Mouse (Mus musculus): Measurements from ENCODE around the gene Dtx2.
"Not testable (repeated sequence)": the region's sequence is repeated elsewhere in the genome, so short reads cannot be mapped to it uniquely, and the experiment has no call there.

Gene Dtx2

DNA sequence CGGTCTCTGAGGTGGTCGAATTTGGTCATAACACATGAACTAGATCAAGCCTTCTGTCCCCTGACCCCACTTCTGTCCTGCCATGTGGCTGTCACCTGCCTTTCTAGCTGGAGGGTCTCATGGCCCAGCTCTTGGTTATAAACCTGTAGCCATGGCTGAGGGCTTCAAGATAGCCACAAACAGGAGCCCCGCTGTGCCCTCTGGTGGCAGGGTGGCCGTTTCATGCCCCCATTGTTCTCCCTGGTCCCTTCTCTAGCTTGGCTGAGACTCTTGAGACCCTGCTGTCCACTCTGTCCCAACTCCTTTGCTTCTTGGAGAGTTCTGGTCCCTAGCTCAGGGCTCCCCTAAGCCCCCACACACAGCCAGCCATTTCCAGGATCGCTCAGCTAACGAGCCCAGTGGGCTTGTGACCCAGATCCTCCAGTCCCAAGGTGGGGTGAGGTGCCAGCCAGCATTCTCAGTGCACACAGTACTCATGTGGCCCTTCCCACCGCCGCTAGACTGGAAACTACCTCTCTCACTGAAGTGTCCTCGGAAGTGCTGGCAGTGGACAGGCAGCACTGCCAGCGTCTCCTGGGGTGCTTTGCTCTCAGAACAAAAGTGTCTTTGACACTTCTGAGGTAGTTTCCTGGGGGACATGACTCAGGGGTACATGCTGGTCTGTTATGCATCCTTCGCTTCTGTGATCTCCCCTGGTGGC is 33.2 kb downstream of the Dtx2 start:
- no peak for ATAC-seq (ENCODE audit: low TSS enrichment)

DNA sequence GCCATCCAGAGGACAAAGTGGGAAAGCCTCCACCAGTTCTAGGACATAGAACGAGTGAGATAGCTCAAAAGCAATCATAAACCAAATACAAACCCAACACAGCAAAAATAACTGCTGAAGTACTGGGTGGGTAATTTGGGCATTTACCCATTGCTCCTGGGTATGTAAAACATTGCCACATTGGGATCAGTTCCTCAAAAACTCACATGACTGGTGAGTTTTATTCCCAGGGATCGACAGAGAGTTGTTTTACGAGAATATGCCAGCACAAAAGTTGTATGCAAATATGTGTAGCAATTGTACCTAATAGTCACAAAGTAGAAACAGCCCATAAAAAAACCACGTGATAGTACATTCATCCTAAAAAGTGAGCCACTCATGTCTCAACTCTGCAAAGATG is 40.3 kb downstream of the Dtx2 start:
- ATAC-seq (ENCODE audit: low TSS enrichment), result no peak

DNA sequence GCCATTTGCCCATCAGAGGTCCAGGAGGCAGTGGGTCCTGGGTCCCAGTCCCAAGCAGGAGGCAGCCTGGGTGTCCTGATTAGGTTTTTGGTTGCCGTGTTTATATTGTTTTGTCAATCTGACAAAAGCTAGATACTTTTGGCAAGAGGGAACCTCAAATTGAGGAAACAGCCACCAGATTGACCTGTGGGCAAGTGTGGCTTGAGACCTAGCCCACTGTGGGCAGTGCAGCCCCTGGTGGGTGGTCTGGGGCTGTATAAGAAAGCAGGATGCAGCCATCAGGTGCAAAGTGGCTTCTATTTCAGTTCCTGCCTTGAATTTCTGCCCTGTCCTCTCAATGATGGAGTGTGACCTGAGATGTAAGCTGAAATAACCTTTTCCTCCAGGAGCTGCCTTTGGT is 40.7 kb downstream of the Dtx2 start:
- no peak for ATAC-seq (ENCODE audit: low TSS enrichment)

DNA sequence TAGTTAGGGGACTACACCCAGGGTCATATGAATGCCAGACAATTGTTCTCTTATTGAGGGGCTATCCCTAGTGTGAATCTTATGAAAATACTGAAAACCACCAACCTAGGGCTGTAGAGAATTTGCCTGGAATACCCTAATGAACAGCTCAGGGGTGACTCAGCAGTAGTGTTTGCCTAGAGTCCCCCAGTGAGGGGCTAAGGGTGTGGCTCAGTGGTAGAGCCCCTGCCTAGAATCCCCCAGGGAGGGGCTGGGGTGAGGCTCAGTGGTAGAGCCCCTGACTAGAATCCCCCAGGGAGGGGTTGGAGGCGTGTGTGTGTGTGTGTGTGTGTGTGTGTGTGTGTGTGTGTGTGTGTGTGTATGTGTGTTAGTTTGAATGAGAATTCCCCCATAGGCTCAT is 42.1 kb downstream of the Dtx2 start:
- ATAC-seq (ENCODE audit: low TSS enrichment), result no peak

DNA sequence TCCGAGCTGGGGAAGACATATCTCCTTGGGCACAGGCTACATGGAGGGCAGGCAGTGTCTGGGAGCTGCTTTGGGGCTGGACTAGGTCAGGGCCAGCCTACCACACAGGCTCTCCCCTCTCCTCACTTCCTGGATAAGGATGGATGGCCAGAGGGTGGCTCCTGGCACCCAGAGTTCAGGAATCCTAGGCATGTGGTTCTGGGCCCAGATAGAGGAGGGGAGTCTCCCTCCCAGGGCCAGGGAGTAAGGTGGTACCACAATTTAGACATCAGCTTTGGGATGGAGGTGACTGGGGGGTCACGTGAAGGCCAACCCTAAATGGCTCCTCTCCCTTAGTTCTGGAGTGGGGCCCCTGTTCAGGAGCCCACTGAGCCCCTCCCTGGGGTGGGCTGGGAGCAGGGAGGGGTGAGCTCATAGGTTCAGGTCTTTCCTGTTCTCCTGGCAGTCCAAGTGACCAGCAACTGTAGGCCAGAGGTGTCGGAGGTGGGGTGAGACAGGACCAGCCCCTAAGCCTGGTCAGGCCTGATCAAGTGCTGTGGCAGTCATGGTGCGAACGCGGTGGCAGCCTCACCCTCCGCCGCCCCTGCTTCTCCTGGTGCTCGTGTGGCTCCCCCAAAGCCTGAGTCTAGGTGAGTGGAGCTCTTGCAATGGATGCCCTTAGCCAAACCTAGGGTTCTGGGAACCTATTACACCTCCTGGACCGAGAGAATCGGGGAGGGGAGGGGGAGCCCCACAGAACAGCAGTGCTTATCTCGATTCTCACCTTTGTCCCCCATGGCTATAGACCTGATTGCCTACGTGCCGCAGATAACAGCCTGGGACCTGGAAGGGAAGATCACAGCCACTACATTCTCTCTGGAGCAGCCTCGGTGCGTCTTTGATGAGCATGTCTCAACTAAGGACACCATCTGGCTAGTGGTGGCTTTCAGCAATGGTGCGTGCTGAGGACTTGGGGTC is 43.9 kb downstream of the Dtx2 start, which contains the start of gene Upk3b:
Upk3b (plus strand) TSS at position 239 of the 957 bp plus-strand sequence.
- no peak for ATAC-seq (ENCODE audit: low TSS enrichment)

DNA sequence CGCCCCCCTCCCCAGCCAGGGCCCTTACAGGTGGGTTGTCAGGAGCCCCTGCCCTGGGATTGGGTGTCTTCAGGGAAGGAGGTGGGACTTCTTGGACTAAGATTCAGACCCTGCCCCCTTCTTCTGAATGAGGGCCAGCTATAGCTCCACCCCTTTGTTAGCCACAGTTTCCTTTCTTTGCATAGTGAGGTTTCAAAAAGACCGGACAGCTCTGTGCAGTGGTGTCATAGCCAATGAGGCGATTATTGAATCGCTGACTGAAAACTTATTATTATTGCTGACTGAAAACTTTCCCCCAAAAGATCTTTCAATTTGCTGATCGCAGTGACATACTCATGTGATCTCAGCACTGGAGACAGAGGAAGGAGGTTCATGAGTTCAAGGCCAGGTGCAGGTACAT is 45.6 kb downstream of the Dtx2 start:
- no peak for ATAC-seq (ENCODE audit: low TSS enrichment)

DNA sequence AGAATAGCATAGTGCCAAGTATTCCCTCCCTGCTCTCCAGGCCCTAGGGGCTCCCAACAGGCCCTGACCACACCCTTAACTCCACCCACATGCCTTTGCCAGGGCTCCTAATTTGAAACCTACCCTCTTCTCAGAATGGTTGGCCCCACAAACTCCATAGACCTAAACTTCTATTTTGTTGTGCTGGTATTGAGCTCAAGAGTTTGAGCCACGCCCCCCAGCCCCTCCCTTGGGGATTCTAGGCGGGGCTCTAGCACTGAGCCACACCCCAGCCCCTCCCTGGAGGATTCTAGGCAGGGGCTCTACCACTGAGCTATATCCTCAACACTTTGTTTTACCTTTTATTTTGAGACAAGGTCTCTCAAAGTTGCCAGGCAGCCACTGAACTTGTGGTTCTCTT is 46.7 kb downstream of the Dtx2 start:
- no peak for ATAC-seq (ENCODE audit: low TSS enrichment)

DNA sequence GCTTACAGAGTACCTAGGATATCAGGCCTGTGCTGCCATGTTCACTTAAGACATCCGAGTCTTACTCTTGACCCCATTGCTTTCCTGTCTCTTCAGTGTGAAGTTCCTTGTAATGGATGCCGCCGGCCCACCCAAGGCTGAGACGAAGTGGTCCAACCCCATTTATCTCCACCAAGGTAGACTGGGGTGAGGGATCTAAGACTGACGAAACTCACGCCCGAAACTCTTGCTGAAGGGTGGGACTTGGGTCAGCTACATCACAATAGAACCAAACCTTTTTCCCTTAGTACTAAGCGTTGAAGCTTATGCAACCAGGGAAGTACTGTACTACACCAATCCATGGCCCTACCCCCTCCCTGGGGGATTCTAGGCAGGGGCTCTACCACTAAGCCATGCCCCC is 47.1 kb downstream of the Dtx2 start:
- ATAC-seq (ENCODE audit: low TSS enrichment), result no peak

DNA sequence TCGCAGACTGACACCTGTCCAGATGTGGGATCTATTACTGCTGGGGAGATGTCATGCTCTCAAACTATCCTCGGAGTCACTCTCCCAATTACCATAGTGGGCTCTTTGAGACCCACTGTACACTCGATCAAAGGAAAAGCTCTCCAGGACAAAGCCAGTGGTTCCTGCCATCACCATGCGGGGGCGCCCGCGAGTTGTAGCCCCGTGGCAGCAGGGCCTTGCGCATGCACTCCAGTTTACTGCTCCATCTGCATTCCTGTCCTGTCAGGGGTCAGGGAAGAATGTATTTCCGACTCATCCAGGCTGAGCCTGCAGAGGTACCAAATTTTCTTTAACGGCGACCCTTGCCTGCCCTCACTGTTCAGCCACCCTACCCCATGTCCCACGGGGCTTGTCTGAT is 50.3 kb downstream of the Dtx2 start:
- ATAC-seq (ENCODE audit: low TSS enrichment), result no peak

DNA sequence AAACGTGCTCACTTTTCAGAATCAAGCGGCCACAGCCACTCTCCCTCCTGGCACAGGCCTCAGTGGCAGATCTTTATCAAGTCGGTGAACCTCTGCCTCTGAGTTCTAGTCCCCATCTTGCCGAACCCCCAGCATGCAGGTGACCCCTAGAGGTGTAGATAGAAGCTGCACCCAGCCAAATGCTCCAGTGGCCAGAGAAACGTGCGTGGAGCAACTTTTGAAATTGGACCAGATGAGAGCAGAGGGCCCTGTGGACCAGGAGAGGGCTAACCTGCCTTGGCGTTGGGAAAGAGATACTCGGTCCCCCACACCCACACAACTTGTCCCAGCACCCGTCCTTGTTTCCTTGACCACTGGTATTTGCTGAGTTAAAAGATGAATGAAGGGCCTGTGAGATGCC is 50.8 kb downstream of the Dtx2 start:
- no peak for ATAC-seq (ENCODE audit: low TSS enrichment)

DNA sequence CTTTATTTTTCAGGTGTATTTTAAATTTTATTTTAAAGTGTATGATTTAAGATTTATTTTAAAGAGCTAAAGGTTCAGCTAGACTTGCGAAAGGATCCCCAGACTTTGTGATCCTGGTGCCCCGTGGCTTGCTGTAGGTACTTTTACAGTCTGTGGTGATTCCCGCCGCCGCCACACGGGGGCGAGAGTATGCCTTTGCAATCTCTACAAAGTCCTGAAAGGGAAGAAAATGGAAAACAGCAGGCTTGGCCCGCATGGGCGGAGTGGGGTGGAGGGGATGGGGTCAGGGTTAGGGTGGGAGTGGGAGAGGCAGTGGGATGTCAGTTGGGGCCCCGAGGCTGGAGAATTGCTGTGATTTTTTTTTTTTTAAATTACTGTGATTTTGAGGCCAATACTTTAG is 51.4 kb downstream of the Dtx2 start:
- ATAC-seq (ENCODE audit: low TSS enrichment), result peak; percentile 50; the same call in 1 of the 2 replicates

DNA sequence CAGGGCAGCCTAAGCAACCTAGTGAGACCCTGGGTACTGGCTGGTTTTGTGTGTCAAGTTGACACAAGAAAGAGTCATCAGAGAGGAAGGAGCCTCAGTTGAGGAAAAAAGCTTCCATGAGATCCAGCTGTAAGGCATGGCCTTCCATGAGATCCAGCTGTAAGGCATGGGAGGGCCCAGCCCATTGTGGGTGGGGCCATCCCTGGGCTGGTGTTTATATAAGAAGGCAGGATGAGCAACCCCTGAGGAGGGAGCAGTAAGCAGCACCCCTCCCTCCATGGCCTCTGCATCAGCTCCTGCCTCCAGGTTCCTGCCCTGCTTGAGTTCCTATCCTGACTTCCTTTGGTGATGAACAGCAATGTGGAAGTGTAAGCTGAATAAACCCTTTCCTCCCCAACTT is 53.9 kb downstream of the Dtx2 start:
- ATAC-seq (ENCODE audit: low TSS enrichment), result not testable (repeated sequence)

DNA sequence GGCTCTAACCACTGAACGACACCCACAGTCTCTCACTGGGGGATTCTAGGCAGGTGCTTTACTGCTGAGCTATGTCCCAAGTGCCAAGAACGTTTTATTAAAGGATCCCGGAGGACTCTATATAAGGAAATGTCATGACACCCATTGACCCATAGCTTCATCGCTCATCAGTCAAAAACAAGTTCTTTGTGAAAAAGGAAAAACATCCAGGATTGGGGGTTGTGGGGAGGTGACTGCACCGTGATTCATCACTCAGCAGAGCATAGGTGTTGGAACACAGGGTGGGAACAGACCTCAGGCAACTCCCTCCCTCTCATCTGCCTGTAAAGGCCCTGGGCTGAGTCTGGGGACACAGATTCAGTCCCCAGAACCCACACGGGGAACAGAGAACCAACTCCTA is 55.3 kb downstream of the Dtx2 start:
- ATAC-seq (ENCODE audit: low TSS enrichment), result no peak

DNA sequence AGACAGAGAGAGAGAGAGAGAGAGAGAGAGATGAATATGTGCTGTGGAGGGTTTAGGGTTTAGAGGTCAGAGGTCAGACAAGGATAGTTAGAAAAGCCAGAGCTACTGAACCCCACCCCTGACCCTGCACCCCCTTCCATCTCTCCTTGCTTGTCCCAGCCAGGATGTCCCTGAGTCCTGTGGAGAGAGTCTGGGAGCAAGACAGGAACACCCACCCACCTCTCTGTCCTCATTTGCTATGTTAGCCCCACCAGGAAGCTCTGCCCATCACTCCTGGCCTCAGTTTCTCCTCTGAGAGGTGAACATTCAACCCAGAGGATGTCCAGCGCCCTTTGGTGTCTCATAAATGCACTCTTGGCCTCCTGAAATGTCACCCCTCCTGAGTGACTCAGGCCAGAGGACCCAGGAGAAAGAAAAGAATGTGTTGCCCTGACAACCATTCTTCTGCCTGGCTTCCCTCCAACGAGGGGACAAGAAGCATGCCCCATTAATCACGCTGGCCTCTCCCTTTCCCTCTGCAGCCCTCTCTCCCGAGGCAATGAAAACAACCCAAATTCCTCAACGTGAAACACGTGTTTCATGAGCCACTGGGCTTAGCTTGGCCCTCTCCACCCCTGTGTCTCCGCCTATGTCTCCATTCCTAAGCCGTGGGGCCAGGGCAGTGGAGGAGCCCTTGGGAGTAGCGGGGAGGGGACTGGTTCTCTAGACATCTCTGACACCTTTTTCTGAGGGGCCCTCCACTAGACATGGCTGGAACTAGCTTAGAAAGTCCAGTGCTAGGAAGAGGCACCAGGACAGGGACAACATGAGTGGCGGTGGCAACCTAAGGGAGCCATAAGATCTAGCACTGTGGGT is 56.9 kb downstream of the Dtx2 start:
- no peak for ATAC-seq (ENCODE audit: low TSS enrichment)

DNA sequence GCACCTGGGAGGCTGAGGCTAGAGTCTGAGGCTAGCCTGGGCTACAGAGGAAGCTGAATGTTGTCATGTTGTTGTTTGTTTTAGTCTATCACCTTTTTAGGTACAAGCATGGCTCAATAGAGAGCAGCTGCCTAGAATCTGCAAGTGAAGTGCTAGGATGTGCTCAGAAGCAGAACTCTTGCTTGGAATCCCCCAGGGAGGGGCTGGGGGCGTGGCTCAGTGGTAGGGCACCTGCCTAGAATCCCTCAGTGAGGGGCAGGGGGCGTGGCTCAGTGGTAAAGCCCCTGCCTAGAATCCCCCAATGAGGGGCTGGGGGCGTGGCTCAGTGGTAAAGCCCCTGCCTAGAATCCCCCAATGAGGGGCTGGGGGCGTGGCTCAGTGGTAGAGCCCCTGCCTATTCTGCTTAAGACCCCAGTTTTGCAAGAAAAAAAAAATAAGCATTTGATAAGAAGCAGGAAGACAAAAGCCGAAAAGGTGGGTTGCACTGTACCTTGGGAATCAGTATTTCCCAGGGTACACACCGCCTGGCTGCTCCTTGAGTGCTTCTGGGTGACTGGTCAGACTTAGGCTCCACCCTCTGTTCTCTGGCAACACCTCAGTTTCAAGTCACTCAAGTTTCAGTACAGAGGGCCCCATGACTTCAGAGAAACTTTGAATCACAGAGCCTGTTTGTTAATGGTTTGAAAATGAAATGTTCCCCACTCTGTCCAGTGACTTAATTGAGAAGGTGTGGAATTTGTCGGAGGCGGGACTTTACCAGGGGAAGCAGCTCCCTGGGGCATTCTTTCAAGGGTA is 58.5 kb downstream of the Dtx2 start:
- no peak for ATAC-seq (ENCODE audit: low TSS enrichment)

DNA sequence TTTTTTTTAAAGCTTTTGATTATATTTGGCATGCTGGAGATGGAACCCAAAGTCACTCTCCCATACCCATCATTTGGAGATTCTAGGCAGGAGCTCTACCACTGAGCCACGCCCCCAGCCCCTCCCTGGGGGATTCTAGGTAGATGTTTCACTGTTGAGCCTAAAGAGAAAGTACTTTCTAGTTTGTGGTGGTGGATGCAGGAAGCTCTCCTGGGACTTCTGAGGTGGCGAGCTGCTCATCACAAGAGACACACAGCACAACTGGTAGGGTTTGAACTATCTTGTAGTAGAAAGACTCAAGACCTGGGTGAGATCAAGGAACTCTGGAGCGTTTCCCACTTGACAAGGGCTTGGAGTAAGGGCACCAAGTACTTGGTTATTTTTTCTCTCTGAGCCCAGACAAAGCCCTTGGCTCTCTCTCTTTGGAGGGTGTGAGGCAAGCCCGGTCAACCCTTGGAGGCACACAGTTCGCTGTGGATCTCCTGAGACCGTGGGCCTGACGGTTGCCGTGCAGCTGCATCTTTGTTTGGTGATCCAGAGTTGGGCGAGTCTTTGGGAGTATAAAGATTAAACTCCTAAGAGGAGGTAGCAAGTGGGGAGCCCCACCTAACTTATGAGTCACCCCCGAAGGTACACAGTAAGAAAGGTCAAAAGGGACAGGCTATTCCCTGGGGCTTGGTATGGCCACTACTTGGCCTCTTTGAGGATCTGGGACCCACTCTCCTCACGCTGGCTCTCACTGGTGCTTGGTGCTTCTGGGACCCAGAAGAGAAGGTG is 59.9 kb downstream of the Dtx2 start, which contains the start of gene Upk3bl:
Upk3bl (plus strand) TSS at position 192 of the 777 bp plus-strand sequence.
- no peak for ATAC-seq (ENCODE audit: low TSS enrichment)

DNA sequence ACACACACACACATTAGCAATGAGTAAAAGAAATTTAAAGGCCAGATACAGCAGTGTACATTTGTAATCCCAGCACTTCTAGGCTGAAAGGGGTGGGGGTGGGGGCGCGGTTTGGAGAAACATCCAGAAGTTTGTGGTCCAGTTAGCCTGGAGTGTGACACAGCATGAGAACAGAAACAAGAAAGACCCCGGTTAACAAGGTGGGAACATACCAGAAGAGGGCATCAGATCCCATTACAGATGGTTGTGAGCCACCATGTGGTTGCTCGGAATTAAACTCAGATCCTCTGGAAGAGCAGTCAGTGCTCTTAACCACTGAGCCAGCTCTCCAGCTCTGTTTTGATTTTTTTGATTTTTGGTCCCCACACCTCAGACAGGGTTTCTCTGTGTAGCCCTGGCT is 61.5 kb downstream of the Dtx2 start:
- no peak for ATAC-seq (ENCODE audit: low TSS enrichment)

DNA sequence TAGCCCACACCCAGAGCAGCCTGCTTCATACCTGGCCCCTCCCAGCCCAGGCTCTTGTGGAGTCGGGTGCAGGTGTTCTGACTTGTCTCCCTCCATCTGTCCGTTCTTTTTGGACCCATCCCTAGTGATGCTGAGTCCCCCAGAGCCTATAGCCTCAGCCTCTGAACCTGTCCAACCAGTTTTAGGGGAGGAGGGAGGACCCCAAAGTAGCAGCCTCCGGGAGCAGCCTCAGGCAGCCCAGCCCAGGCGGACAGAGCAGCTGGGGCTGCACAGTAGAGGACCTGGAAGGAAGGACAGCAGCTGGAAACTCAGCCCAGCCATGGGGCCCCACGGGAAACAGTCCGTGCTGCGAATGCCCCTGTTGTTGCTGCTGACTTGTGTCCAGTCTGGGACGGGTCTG is 62.5 kb downstream of the Dtx2 start:
- ATAC-seq (ENCODE audit: low TSS enrichment), result no peak

DNA sequence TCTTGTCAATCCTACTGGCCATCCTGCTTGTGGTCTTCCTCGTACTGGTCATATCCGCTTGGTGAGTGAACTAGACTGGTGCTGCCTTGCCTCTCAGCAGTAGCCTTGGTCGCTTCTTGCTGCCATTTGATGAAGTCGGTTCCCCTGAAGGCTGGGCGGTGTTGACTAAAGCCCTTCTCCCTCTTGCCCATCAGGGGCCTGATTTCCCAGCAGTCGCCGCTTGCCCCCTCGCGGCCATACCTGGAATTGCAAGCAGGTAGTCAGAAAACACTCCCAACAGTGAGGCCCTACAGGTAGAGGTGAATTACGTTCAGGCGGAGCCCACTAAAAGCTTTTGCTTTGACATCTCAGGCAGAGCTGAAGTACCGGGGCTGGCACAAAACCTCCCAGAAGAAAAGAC is 67.0 kb downstream of the Dtx2 start:
- ATAC-seq (ENCODE audit: low TSS enrichment), result peak; percentile 44; the same call in 1 of the 2 replicates

DNA sequence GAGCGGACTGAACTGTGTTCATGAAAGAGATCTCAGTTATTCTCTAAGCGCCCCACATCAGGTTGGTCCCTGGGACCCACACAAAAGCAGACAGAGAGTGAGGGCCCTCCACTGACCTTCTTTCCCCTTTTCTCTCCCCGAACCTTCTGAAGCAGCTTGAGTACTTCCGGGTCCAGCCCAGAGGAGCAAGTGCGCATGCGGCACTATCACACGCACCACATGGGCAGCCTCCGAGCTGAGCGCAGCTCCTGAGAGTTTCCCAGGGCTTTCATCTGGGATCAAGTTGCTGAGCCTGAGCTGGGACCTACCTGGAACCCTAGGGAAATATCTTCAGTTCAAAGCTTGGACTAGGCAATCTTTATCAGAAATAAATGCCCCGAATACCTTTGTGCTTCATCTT is 69.3 kb downstream of the Dtx2 start:
- no peak for ATAC-seq (ENCODE audit: low TSS enrichment)
